Mouse (Mus musculus) liver, postnatal 0 days (tissue): Measurements from ENCODE around the gene Padi2. TPM values are rescaled to one million over a fixed set of nuclear protein-coding genes. Genes with fewer than 3 reads are reported as not detected.

Source experiments
- ATAC-seq: fragments of 200-750 bp; cut with Nextera tagmentation; 2 replicates; pipeline ENCODE4 v1.8.0; 2017; ENCODE audit warnings: mild to moderate bottlenecking, moderate library complexity
- DNase-seq: peaks from one replicate; pipeline ENCODE4 v3.0.0-alpha.2; 2016
- H3K27ac ChIP-seq: fragments of 300-500 bp; sonication (generic); 2 replicates; pipeline ENCODE4 v1.5.1; 2014; ENCODE audit warnings: antibody characterized with exemption, moderate library complexity, mild to moderate bottlenecking, low read depth
- H3K27me3 ChIP-seq: fragments of 300-500 bp; sonication (generic); 2 replicates; pipeline ENCODE4 v1.6.1; 2014; ENCODE audit warnings: low read length, control low read depth, mixed read lengths; ENCODE audit not compliant: insufficient read depth
- H3K36me3 ChIP-seq: fragments of 300-500 bp; sonication (generic); replicated peaks from 2 replicates; pipeline ENCODE4 v1.6.1; 2014; ENCODE audit warnings: mild to moderate bottlenecking, control low read depth, low read length, moderate library complexity, mixed read lengths; ENCODE audit not compliant: insufficient read depth
- H3K4me1 ChIP-seq: fragments of 300-500 bp; sonication (generic); 2 replicates; pipeline ENCODE4 v1.6.1; 2014; ENCODE audit warnings: antibody characterized with exemption, mild to moderate bottlenecking, control low read depth; ENCODE audit not compliant: insufficient read depth
- H3K4me2 ChIP-seq: fragments of 300-500 bp; sonication (generic); 2 replicates; pipeline ENCODE4 v1.6.1; 2014; ENCODE audit warnings: low read depth, mild to moderate bottlenecking, low read length, moderate library complexity, mixed read lengths
- H3K4me3 ChIP-seq: fragments of 300-500 bp; sonication (generic); 2 replicates; pipeline ENCODE4 v1.5.1; 2014; ENCODE audit warnings: low read depth, low read length
- H3K9ac ChIP-seq: fragments of 300-500 bp; sonication (generic); replicated peaks from 2 replicates; pipeline ENCODE4 v1.6.1; 2014; ENCODE audit warnings: mild to moderate bottlenecking, moderate library complexity
- H3K9me3 ChIP-seq: fragments of 300-500 bp; sonication (generic); 2 replicates; pipeline ENCODE4 v1.6.1; 2016; ENCODE audit warnings: mild to moderate bottlenecking, control low read depth, low read length, mixed read lengths
- CTCF ChIP-seq: sonication (generic); IDR thresholded peaks from 2 replicates; pipeline ENCODE4 v1.5.1; 2016; ENCODE audit warnings: antibody characterized with exemption, low read depth
- EP300 ChIP-seq: IDR thresholded peaks from 2 replicates; pipeline ENCODE4 v1.6.1; 2016; ENCODE audit warnings: antibody characterized with exemption, low read depth, mild to moderate bottlenecking
- WGBS: fragments of 180-500 bp; shearing (Covaris S2); extraction: QIAGEN DNeasy Blood & Tissue Kit; methylation state at CpG from one replicate; pipeline ENCODE4 v1.1.7; 2014; ENCODE audit not compliant: insufficient replicate concordance; 5-methylcytosine and 5-hydroxymethylcytosine counted together
- polyA plus RNA-seq: library from polyadenylated mRNA; unstranded; fragments of >200 nt; fragmentation: Nextera tagmentation; extraction: Ambion mirVana; gene quantifications from 2 replicates; pipeline ENCODE4 v1.2.1, GENCODE M21; 2015

Padi2 gene
- polyA plus RNA-seq, 1 experiment from 2014 or later = 2.1 TPM

- Histone ChIP-seq H3K4me2 (no peak overlapping the region), H3K4me3 (no peak overlapping the region), H3K4me1 (no peaks in the 10 kb centered on the region), H3K9ac (no peak overlapping the region), H3K27ac (no peak overlapping the region), H3K36me3 (no peaks in the 10 kb centered on the region), H3K9me3 (no peaks in the 10 kb centered on the region), H3K27me3 (peaks cover 8% of the 10 kb centered on the region)
- 76% methylated on average over 10 of the region's 10 CpGs for WGBS
- ATAC-seq (no peak), DNase-seq (no peak)
- TF ChIP-seq CTCF (no peak), EP300 (no peak)
Observed at GRCm38 (mm10) chr4:140912271-140912833, 6.2 kb downstream of the Padi2 start.

DNA sequence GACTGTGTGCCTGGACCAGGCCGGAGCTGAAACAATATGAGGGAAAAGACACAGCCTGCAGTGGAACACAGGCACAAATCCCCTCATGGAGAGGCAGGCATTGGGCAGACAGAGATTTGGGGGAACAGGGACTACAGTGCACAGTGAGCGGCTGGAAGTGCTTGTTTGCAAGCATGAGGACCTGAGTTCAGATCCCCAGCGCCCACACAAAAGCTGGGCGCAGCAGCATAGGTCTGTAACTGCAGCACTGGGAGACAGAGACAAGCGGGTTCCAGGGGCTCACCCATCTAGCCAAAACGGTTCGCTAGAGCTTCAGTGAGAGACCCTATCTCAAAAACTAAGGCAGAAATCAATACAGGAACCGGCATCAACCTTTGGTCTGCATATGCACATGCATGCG lies 7.4 kb downstream of the Padi2 start:
- 80% methylated on average over 9 of the region's 9 CpGs for WGBS
- no peak for TF ChIP-seq EP300
- no peak for TF ChIP-seq CTCF
- ATAC-seq = no peak
- Histone ChIP-seq H3K4me2 (no peak overlapping the region), H3K27me3 (no peaks in the 10 kb centered on the region), H3K4me1 (no peaks in the 10 kb centered on the region), H3K4me3 (no peak overlapping the region), H3K36me3 (no peaks in the 10 kb centered on the region), H3K27ac (no peak overlapping the region), H3K9me3 (no peaks in the 10 kb centered on the region), H3K9ac (no peak overlapping the region)
- no peak for DNase-seq

DNA sequence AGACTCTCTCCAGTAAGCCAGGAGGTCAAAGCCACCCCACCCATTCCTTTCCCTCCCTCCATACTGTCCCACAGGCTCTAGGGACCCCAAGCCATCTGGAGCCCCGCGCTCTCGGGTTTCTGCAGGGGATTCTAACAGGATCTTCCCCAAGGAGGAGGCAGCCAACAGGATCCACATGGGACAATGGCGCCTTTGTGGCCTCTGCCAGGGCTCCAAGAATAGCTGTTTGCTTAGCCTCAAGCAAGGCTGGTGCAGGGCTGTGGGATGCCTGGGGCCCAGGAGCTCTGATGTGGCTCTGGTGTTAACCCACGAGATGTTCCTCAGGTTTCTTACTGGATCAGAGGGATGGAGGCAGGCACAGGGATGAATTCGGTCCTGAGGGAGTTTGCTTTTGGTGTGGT lies 8.6 kb downstream of the Padi2 start:
- 75% methylated on average over 6 of the region's 6 CpGs for WGBS
- no peaks in the 10 kb centered on the region for H3K36me3 ChIP-seq
- H3K4me3 ChIP-seq = no peak overlapping the region
- no peaks in the 10 kb centered on the region for H3K27me3 ChIP-seq
- TF ChIP-seq CTCF (no peak), EP300 (no peak)
- no peaks in the 10 kb centered on the region for H3K9me3 ChIP-seq
- no peak overlapping the region for H3K4me2 ChIP-seq
- peaks cover 1% of the 10 kb centered on the region; the same call in 1 of the 2 replicates for H3K4me1 ChIP-seq
- H3K9ac ChIP-seq = no peak overlapping the region
- DNase-seq (no peak), ATAC-seq (no peak)
- no peak overlapping the region for H3K27ac ChIP-seq

- H3K9ac ChIP-seq = no peak overlapping the region
- no peaks in the 10 kb centered on the region for H3K27me3 ChIP-seq
- no peak overlapping the region for H3K4me2 ChIP-seq
- no peak for ATAC-seq
- H3K4me1 ChIP-seq = peaks cover 4% of the 10 kb centered on the region; the same call in 1 of the 2 replicates
- H3K36me3 ChIP-seq = no peaks in the 10 kb centered on the region
- DNase-seq = no peak
- no peaks in the 10 kb centered on the region for H3K9me3 ChIP-seq
- H3K4me3 ChIP-seq = no peak overlapping the region
- WGBS = 80% methylated on average over 3 of the region's 3 CpGs
- no peak overlapping the region for H3K27ac ChIP-seq
- TF ChIP-seq EP300 (no peak), CTCF (no peak)
Observed at GRCm38 (mm10) chr4:140915235-140915634, 9.1 kb downstream of the Padi2 start.

- Histone ChIP-seq H3K4me1 (peaks cover 4% of the 10 kb centered on the region; the same call in 1 of the 2 replicates), H3K27ac (no peak overlapping the region), H3K9me3 (no peaks in the 10 kb centered on the region), H3K4me3 (no peak overlapping the region), H3K27me3 (no peaks in the 10 kb centered on the region), H3K4me2 (no peak overlapping the region), H3K9ac (no peak overlapping the region), H3K36me3 (no peaks in the 10 kb centered on the region)
- DNase-seq (no peak), ATAC-seq (no peak)
- no peak for TF ChIP-seq EP300
- TF ChIP-seq CTCF = no peak
- 77% methylated on average over 5 of the region's 5 CpGs for WGBS
Observed at GRCm38 (mm10) chr4:140916296-140916695, 10.2 kb downstream of the Padi2 start.

DNA sequence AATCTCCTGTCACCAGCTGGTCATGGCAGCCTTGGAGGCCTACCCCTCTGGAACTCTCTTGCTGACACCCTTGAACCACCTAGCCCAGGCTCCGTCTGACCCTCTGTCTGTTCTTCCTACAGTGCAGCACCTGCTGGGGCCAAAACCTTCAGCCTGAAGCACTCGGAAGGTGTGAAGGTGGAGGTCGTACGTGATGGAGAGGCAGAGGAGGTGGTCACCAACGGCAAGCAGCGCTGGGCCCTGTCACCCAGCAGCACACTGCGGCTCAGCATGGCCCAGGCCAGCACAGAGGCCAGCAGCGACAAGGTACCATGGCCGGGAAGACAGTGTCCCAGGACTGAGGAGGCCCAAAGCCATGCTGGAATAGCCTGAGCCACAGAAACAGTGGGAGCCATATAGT lies 11.3 kb downstream of the Padi2 start:
- Histone ChIP-seq H3K9me3 (no peaks in the 10 kb centered on the region), H3K4me2 (no peak overlapping the region), H3K27me3 (no peaks in the 10 kb centered on the region), H3K4me1 (peaks cover 4% of the 10 kb centered on the region; the same call in 1 of the 2 replicates), H3K9ac (no peak overlapping the region), H3K4me3 (no peak overlapping the region), H3K27ac (no peak overlapping the region), H3K36me3 (no peaks in the 10 kb centered on the region)
- no peak for TF ChIP-seq CTCF
- TF ChIP-seq EP300 = no peak
- ATAC-seq = no peak
- DNase-seq = no peak
- whole genome bisulfite sequencing = 73% methylated on average over 9 of the region's 9 CpGs
